Mouse (Mus musculus) megakaryocyte, embryonic 14.5 days (primary cell): ENCODE measurements around the gene Kcnab2.

Source experiments
- FLI1 ChIP-seq: IDR thresholded peaks from 2 replicates; pipeline ENCODE4 v1.6.1; 2012; ENCODE audit warnings: low read length, inconsistent platforms, mixed read lengths
- GATA1 ChIP-seq: IDR thresholded peaks from 3 replicates; pipeline ENCODE4 v1.6.1; 2012; ENCODE audit warnings: mixed read lengths, low read length, inconsistent platforms, borderline replicate concordance

DNA sequence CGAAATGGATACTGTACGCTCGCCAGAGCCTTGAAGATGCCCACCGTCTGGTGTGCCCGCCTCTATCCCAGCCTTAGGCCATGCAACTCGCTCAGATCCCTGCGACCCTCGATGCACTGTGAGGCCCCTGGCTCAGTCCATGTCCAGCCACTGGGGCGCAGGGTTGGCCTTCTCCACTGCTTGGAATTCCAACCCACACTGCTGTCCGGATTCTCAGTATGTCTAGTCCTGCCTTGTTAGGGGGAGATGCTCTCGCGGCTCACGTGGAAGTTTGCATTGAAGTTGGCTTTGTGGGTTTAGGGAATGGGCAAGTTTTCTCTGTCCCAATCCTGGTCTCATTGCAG lies 525 bp upstream of the Kcnab2 start:
- TF ChIP-seq GATA1 (no peak), FLI1 (no peak)
